Mouse (Mus musculus): ENCODE data around the gene Zfyve28. TPM values are rescaled to one million over a fixed set of nuclear protein-coding genes. Genes with fewer than 3 reads are reported as not detected.
A peak's percentile ranks its signal among the peaks of the same experiment; 100 is the strongest.

The Zfyve28 gene
- polyA plus RNA-seq, 1 experiment = 3.0 TPM

- Histone ChIP-seq H3K4me3 (replicated peaks; ENCODE audit: control insufficient read depth, low read depth, low read length) (no peak overlapping the region), H3K4me1 (ENCODE audit: control insufficient read depth, insufficient read depth, low read length) (no peaks in the 10 kb centered on the region), H3K27ac (ENCODE audit: control insufficient read depth, insufficient read depth, low read depth, low read length, poor library complexity) (no peak overlapping the region)
- 57% methylated on average over 5 of the region's 5 CpGs for WGBS
- TF ChIP-seq POLR2A (IDR thresholded peaks at IDR 0.05; ENCODE audit: borderline replicate concordance, control insufficient read depth, low read depth, low read length) (no peak), CTCF (IDR thresholded peaks at IDR 0.05; ENCODE audit: control insufficient read depth, insufficient read depth, low read length) (no peak)
Measured at GRCm38 (mm10) chr5:34224515-34224914, 63.7 kb downstream of the Zfyve28 start.

- H3K27ac ChIP-seq (ENCODE audit: control insufficient read depth, insufficient read depth, low read depth, low read length, poor library complexity) = no peak overlapping the region
- H3K4me1 ChIP-seq (ENCODE audit: control insufficient read depth, insufficient read depth, low read length) = no peaks in the 10 kb centered on the region
- TF ChIP-seq CTCF (IDR thresholded peaks at IDR 0.05; ENCODE audit: control insufficient read depth, insufficient read depth, low read length) (no peak), POLR2A (IDR thresholded peaks at IDR 0.05; ENCODE audit: borderline replicate concordance, control insufficient read depth, low read depth, low read length) (no peak)
- 81% methylated on average over 4 of the region's 4 CpGs for WGBS
- H3K4me3 ChIP-seq (replicated peaks; ENCODE audit: control insufficient read depth, low read depth, low read length) = no peak overlapping the region
Measured at GRCm38 (mm10) chr5:34220001-34220400, 68.2 kb downstream of the Zfyve28 start.

DNA sequence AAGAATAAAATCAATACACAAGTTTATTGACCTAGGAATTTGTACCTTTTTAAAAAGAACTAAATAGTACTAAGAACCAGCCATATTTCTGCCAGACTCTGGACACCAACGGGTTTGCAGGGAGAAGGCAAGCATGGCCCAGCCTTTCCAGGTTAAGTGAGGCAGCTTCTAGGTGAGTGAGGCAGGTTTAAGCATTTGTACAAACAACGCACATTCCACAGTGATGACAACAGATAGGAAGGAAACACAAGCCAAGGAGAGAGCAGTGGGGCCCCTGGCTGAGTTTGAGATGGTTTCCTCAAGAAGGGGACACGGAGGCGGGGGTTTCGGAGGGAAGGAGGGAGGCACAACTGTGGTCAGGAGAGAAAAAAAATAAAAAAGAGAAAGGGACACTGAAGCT lies 69.6 kb downstream of the Zfyve28 start:
- no peak for TF ChIP-seq POLR2A (IDR thresholded peaks at IDR 0.05; ENCODE audit: borderline replicate concordance, control insufficient read depth, low read depth, low read length)
- TF ChIP-seq CTCF (IDR thresholded peaks at IDR 0.05; ENCODE audit: control insufficient read depth, insufficient read depth, low read length) = no peak
- Histone ChIP-seq H3K4me3 (replicated peaks; ENCODE audit: control insufficient read depth, low read depth, low read length) (no peak overlapping the region), H3K27ac (ENCODE audit: control insufficient read depth, insufficient read depth, low read depth, low read length, poor library complexity) (no peak overlapping the region), H3K4me1 (ENCODE audit: control insufficient read depth, insufficient read depth, low read length) (no peaks in the 10 kb centered on the region)
- 52% methylated on average over 5 of the region's 5 CpGs for WGBS

DNA sequence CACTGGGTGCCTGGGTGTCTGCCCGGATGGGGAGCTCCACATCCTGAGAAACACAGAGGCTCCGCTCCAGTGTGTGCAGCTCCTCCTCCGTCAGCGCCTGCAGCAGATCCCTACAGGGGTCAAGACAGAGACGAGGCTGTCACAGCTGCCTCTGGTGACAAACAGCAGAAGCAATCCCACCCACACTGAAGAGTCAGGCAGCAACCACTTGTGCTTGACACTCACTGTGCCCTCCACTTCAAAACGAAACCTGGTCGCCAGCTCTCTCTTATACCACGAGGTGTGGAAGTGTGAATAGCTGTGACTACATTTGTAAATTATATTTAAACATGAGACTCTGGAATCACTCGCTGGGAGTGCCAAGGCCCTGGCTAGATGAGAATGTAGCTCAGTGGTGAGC lies 70.5 kb downstream of the Zfyve28 start:
- 73% methylated on average over 9 of the region's 9 CpGs for WGBS
- no peaks in the 10 kb centered on the region for H3K4me1 ChIP-seq (ENCODE audit: control insufficient read depth, insufficient read depth, low read length)
- TF ChIP-seq CTCF (IDR thresholded peaks at IDR 0.05; ENCODE audit: control insufficient read depth, insufficient read depth, low read length) = no peak
- no peak for TF ChIP-seq POLR2A (IDR thresholded peaks at IDR 0.05; ENCODE audit: borderline replicate concordance, control insufficient read depth, low read depth, low read length)
- no peak overlapping the region for H3K27ac ChIP-seq (ENCODE audit: control insufficient read depth, insufficient read depth, low read depth, low read length, poor library complexity)
- H3K4me3 ChIP-seq (replicated peaks; ENCODE audit: control insufficient read depth, low read depth, low read length) = no peak overlapping the region

DNA sequence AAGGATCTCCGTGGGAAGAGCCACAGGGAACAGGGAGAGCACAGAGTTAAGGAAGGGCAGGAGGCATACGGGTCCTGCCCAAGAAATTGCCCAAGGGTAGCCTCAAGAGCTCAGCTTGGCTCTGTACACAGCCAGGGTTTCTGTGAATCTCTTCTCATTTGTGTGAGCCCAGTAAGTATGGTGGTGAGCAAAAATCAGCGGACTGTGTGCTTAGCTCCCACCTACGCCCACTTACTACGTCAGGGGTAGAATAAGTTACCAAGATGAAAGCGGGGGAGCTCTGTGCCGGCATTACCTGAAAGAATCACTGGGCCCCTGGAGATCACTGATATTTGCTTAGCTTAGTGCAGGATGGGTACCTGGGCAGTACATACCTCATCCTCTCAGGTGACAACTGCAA lies 72.2 kb downstream of the Zfyve28 start:
- 84% methylated on average over 7 of the region's 7 CpGs for WGBS
- TF ChIP-seq CTCF (IDR thresholded peaks at IDR 0.05; ENCODE audit: control insufficient read depth, insufficient read depth, low read length) (no peak), POLR2A (IDR thresholded peaks at IDR 0.05; ENCODE audit: borderline replicate concordance, control insufficient read depth, low read depth, low read length) (no peak)
- no peak overlapping the region for H3K4me3 ChIP-seq (replicated peaks; ENCODE audit: control insufficient read depth, low read depth, low read length)
- no peak overlapping the region for H3K27ac ChIP-seq (ENCODE audit: control insufficient read depth, insufficient read depth, low read depth, low read length, poor library complexity)
- no peaks in the 10 kb centered on the region for H3K4me1 ChIP-seq (ENCODE audit: control insufficient read depth, insufficient read depth, low read length)

DNA sequence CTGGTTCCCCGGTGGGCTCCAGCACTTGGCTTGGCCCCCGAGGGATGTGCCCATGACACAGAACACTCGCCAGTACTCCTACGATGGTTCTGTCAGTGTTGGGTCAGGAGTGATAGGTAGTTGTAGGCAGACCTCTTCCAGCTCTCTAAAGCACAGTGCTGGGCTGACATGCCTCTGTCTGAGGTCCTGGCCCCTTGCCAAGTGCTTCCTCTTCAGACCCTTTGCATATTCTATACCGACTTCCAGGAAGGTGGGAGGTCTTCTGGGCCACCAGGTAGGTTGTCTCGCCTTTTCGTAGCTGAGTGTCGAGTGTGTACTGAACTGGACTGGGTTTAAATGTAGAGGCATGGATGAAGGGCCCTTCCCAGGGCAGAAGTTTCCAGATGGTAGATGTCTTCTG lies 74.6 kb downstream of the Zfyve28 start:
- Histone ChIP-seq H3K4me3 (replicated peaks; ENCODE audit: control insufficient read depth, low read depth, low read length) (no peak overlapping the region), H3K4me1 (ENCODE audit: control insufficient read depth, insufficient read depth, low read length) (no peaks in the 10 kb centered on the region), H3K27ac (ENCODE audit: control insufficient read depth, insufficient read depth, low read depth, low read length, poor library complexity) (no peak overlapping the region)
- TF ChIP-seq CTCF (IDR thresholded peaks at IDR 0.05; ENCODE audit: control insufficient read depth, insufficient read depth, low read length) = no peak
- TF ChIP-seq POLR2A (IDR thresholded peaks at IDR 0.05; ENCODE audit: borderline replicate concordance, control insufficient read depth, low read depth, low read length) = no peak
- 71% methylated on average over 8 of the region's 8 CpGs for WGBS

- TF ChIP-seq CTCF (IDR thresholded peaks at IDR 0.05; ENCODE audit: control insufficient read depth, insufficient read depth, low read length) (peak; percentile 92), POLR2A (IDR thresholded peaks at IDR 0.05; ENCODE audit: borderline replicate concordance, control insufficient read depth, low read depth, low read length) (no peak)
- no peaks in the 10 kb centered on the region for H3K4me1 ChIP-seq (ENCODE audit: control insufficient read depth, insufficient read depth, low read length)
- 3% methylated on average over 1 of the region's 1 CpGs for WGBS
Measured at GRCm38 (mm10) chr5:34210279-34210678, 78.0 kb downstream of the Zfyve28 start.

GRCm38 (mm10) chr5:34207503-34207902 lies 80.7 kb downstream of the Zfyve28 start:
- 33% methylated on average over 3 of the region's 3 CpGs for WGBS
- Histone ChIP-seq H3K4me1 (ENCODE audit: control insufficient read depth, insufficient read depth, low read length) (no peaks in the 10 kb centered on the region), H3K27ac (ENCODE audit: control insufficient read depth, insufficient read depth, low read depth, low read length, poor library complexity) (no peak overlapping the region), H3K4me3 (replicated peaks; ENCODE audit: control insufficient read depth, low read depth, low read length) (no peak overlapping the region)
- no peak for TF ChIP-seq CTCF (IDR thresholded peaks at IDR 0.05; ENCODE audit: control insufficient read depth, insufficient read depth, low read length)
- no peak for TF ChIP-seq POLR2A (IDR thresholded peaks at IDR 0.05; ENCODE audit: borderline replicate concordance, control insufficient read depth, low read depth, low read length)

More at GRCm38 (mm10) chr5:34210279-34210678, 78.0 kb downstream of the Zfyve28 start:
- Histone ChIP-seq H3K4me3 (replicated peaks; ENCODE audit: control insufficient read depth, low read depth, low read length) (no peak overlapping the region), H3K27ac (ENCODE audit: control insufficient read depth, insufficient read depth, low read depth, low read length, poor library complexity) (no peak overlapping the region)

GRCm38 (mm10) chr5:34205788-34206187 lies 82.5 kb downstream of the Zfyve28 start:
- no peak for TF ChIP-seq CTCF (IDR thresholded peaks at IDR 0.05; ENCODE audit: control insufficient read depth, insufficient read depth, low read length)
- TF ChIP-seq POLR2A (IDR thresholded peaks at IDR 0.05; ENCODE audit: borderline replicate concordance, control insufficient read depth, low read depth, low read length) = no peak
- H3K27ac ChIP-seq (ENCODE audit: control insufficient read depth, insufficient read depth, low read depth, low read length, poor library complexity) = no peak overlapping the region
- H3K4me3 ChIP-seq (replicated peaks; ENCODE audit: control insufficient read depth, low read depth, low read length) = no peak overlapping the region
- WGBS = 64% methylated on average over 2 of the region's 2 CpGs
- H3K4me1 ChIP-seq (ENCODE audit: control insufficient read depth, insufficient read depth, low read length) = no peaks in the 10 kb centered on the region
